Mouse (Mus musculus) large intestine, adult 2 months (tissue): ENCODE measurements around the gene Cpeb3. TPM values are rescaled to one million over a fixed set of nuclear protein-coding genes. Genes with fewer than 3 reads are reported as not detected.

ENCODE experiments used
- DNase-seq: peaks from one replicate; pipeline ENCODE4 v3.0.0-alpha.2; 2012; ENCODE audit warnings: low read depth, low spot score
- WGBS: fragments of 180-500 bp; shearing (Covaris S2); methylation state at CpG from one replicate; pipeline ENCODE4 v1.1.7; 2018; 5-methylcytosine and 5-hydroxymethylcytosine counted together
- polyA plus RNA-seq: library from polyadenylated mRNA; depleted of rRNA; stranded (reverse); fragments of >200 nt; gene quantifications from 2 replicates; pipeline ENCODE4 v1.2.3, GENCODE M21; 2012

The Cpeb3 gene
- polyA plus RNA-seq, 1 experiment, result 1.1 TPM

DNA sequence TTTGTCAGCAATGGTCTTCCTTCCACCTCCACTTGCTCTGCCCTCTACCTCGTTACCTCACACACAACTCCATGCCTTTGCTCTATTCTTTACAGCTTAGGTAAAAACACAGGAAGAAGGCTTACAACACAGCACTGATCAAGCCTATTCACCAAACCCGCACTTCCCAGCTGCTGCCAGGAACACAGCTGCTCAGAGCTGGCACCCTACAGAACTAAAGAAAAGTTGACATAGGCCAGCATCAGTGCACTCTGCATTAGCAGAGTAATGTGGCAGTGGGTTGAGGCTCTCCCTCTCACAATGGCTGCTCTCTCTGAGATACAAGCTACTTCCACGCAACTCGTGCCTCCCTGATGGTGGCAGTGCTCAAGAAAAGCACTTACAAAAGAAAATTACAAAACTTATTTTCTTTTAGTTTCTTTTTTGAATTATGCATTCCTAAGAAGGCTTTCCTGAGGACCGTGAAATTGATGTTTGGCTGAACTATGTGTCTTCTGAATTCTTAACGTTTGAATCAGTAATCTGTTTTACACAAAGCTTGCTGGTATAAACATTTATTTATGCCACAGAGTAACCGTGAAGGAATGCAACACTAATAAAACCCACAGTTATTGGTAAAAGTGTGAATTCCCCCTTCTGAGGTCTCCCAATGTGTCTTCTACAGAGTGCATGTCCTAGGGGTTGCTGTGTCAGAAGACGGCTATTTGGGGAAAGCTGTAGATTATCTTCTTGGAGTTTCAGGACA lies 151.1 kb downstream of the Cpeb3 start:
- 69% methylated on average over 8 of the region's 8 CpGs for WGBS
- no peak for DNase-seq

DNA sequence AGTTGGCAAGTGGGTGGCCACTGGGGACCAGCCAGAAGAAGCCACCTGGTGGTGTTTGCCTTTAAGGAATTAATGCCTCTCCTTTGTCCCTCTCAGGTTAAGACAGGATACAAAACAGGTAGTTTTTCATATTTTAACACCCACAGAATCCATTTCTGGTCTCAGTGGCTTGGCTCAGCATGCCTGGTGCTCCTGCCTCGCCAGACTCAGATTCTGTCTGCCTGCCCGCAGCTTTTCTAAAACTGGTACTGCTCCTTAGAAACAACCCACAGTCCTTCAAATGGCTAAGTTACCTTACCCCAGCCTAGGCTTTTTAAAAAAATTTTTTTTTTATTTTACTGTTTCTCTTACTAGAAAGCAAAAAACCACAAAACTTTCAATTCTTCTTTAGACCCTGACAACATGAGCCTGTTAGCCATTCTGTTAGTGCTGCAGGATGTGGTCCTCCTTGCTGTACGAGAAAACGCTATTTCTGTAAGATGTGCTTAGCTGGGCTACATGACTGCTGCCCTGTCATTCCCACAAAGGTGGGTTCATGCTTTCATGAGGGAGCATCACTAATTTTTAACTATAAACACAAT lies 152.3 kb downstream of the Cpeb3 start:
- DNase-seq, result no peak
- WGBS, result 83% methylated on average over 4 of the region's 4 CpGs

DNA sequence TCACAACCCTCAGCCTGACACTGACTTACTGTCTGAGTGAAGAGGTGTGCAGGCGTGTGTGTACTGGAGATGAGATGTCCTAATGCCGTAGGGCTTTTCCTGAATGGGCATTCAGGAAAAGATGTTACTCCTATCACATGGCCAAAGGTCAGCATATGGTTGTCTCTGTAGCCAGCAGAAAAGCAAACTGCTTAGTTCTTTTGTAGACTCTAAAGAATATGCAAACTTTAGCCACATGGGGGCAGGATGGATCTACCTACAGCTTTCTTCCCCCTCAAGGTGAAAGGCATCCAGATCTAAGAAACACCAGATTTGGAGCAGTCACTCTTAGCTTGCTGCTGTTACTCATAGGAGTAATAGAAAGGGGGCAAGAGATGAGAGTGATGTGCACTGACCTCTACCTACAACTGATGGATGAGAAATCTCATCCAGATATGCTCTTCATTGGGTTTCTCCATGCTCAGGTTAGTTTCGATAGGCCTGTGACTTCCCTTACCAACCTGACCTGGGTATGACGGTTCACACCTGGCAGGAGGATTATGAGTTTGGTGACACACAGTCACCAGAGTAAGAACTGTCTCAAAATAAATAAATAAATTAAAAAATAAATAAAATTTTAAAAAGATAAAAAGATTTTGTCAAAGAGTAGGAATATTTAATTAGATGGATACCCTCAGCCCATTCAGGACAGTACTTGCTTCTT lies 157.6 kb downstream of the Cpeb3 start:
- WGBS, result 66% methylated on average over 4 of the region's 4 CpGs
- peak; percentile 52 for DNase-seq

DNA sequence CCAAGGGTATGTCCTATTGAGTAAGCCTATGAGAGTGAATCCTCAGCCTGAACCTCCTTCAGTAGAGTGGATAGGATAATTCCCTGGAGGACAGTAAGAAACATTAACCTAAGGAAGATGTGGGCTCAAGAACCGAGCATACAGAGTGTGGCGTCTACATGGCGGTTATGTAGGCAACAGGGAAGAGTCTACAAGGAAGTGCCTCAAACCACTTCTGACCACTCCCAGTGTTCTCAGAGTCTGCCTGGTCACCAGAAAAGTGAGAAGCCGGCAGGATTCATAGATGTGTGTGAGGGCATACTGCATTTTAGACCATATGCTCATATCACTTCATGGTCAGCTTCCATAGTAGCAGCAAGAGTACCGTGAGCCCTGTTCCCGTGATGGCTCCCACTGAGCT lies 159.9 kb downstream of the Cpeb3 start:
- DNase-seq, result no peak
- WGBS, result 84% methylated on average over 6 of the region's 6 CpGs

DNA sequence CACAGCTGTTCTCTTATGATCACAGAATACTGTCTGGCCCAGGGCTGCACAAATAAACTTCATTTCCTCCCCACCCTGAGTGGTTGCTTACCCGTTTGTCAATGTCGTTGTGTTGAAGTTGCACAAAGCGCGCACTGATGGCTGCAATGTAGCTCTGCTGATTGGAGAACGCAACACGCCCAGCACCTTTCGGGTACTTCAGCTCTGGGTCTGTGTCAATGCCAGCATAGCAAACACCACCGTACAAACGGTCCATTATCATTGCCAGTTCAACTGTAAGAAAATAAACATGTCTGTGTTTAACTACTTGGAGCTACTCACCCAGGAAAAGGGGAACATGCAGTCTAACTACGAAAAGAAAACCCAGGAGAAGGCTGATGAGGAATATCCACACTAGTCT lies 164.0 kb downstream of the Cpeb3 start:
- WGBS, result 46% methylated on average over 10 of the region's 10 CpGs
- no peak for DNase-seq

DNA sequence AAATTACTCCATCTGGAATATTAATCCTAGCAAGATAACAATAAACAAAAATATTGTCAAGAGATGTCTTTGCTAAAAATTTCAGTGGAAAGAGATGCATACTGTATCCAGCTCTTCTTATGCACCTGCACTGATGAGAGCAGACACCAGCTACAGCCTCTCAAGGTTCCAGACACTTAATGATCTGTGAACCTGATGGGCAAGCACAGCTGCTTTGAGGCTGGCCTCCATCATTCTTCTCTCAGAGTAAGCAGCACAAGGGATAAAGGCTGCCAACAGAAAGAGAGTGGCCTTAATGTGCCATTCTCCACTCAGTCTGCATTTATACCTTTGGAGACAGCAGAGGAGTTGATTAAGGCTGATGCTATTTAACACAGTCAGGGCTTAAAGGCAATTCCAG lies 167.5 kb downstream of the Cpeb3 start:
- DNase-seq, result no peak

DNA sequence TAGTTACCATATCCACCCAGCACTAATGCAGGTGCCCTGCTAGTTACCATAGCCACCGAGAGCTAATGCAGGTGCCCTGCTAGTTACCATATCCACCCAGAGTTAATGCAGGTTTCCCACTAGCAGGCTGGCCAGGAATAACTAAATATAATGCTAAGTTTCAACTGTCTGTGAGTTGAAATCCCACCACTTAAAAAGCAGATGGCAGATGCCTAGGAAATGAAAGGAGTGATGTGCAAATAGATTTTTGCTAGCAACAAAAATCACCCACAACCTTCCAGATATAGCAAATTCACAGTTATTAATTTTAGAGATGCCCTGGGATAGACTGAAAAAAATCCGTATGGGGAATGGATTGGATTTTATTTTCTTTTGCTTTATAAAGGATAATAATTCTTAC lies 176.0 kb downstream of the Cpeb3 start:
- DNase-seq, result no peak
- 64% methylated on average over 2 of the region's 2 CpGs for WGBS

DNA sequence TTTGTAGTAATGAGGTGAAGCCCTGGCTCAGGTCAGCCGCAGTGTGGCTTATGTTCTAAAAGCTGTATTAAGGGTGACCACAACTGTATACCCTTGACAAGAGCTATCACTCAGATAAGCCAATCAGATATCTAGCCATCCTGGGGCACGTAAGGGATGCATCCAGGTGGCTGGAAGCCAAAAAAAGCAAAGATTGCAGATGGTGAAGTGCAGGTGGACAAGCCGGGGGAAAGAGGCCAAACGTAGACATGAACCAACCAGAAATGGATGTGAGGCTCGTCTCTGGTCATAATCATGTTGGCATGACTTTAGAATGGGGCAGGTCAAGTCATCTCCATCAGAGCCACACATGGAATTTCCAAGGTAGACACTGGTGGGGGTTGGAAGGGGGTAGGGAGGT lies 177.0 kb downstream of the Cpeb3 start:
- WGBS, result 78% methylated on average over 5 of the region's 5 CpGs
- no peak for DNase-seq

DNA sequence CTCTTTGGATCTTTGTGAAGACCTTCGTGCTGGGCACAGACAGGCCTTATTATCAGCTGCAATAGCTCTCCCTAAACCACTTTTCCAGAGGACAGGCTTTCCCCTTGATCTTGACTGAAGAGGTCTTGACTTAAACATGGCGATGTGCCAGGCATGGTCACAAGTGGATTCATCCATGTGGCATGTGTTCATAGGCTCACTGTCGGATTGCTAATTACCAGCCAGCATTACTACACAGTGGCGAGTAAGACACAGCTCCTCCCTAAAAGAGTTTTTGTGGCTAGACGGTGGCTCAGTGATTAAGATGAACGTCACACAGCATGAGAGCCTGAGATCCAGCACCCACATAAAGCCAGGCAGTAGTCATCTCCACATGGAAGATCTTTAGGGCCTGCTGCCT lies 178.6 kb downstream of the Cpeb3 start:
- DNase-seq, result no peak
- 94% methylated on average over 6 of the region's 6 CpGs for WGBS

DNA sequence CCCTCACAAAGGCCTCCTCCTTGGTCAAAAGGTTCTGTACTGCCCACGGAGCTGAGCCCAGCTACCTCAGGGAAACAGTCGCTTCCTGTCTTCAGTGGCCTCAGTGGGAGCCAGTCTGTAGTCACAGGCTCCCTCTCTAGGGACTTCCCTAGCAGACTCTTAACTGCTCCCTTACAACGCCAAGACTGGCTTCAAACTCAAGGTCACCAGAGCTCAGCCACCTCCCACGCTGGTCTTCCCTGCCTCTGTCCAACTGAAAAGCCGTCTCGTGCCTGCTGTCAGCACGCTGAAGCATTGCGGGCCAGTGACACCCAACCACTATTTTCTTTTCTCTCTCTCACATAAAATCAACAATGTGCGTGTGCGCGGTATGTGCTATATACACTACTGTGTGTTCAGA lies 182.0 kb downstream of the Cpeb3 start:
- 65% methylated on average over 11 of the region's 11 CpGs for WGBS
- DNase-seq, result no peak

DNA sequence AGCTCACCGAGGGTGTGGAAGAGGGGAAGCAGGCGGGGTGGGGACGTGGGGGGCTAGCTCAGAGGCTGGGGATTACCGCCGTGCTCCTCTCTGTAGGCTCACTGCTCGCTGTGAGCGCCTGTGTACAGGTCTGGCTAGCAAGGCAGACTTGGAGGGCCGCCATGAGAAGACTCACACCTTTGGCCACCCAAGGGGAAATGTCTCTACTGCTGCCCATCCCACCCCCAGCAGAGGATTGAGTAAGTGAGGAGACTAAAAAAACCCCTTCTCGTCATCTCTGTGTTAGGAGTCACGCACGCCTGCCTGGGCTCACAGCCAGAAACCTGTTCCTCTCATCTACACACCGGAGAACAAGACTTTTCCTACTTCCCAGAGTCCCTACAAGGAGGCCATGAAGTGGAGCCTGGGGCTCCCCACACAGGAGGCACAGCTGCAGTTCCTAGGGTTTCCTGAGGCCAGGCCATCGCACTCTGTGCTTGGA lies 182.5 kb downstream of the Cpeb3 start:
- 79% methylated on average over 13 of the region's 13 CpGs for WGBS
- DNase-seq, result no peak

DNA sequence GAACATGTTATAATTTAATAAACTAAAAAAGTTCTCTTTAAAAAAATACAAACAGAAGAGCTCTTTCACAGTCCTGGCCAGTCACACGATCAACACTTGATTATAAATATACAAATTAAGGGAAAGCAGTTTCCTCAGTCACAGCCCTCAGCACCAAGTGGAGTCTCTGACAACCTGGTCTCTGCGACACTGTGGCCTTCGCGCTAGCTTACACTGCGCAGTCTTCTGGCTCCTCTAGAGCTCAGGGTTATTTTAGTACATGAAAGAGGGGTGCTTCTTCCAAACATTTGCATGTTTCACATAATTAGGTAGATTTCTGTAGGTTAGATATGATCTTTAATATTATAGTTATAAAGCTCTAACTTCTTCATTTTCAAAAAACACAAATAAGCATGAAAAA lies 186.3 kb downstream of the Cpeb3 start:
- no peak for DNase-seq
- 91% methylated on average over 5 of the region's 5 CpGs for WGBS

DNA sequence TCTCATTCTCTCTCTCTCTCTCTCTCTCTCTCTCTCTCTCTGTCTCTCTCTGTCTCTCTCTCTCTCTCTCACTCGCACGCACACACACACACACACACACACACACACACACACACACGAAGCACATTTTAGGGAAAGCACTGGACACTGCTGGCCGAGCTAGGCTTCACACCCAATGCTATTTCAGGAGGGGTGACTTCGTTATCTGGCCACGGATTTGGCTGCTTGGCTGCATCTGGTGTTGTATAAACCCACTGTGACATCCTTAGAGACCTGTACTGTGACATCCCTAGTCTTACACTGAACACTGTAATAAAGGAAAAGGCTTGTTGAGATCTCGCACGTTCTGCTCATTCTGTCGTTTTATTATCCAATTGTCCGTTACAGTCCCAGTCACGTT lies 187.4 kb downstream of the Cpeb3 start:
- 76% methylated on average over 11 of the region's 11 CpGs for WGBS
- no peak for DNase-seq

DNA sequence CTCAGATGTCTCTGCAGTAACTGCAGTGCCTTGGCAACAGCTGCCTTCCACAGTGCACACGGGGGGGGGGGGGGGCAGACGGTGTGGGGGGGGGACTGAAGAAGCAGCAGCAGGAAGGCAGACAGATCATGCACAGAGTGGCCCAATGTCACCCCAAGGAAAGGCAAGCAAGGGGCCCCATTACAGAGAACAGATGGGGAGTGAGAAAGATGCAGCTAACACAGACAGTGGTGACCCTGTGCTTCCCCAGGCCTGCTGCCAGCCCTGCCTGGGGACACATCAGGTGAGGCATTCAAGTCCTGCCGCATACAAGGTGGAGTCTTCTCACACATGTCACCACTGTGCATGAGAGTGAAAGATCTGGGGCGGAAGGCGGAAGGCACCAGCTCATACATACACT lies 187.9 kb downstream of the Cpeb3 start:
- WGBS, result 55% methylated on average over 5 of the region's 5 CpGs
- no peak for DNase-seq

DNA sequence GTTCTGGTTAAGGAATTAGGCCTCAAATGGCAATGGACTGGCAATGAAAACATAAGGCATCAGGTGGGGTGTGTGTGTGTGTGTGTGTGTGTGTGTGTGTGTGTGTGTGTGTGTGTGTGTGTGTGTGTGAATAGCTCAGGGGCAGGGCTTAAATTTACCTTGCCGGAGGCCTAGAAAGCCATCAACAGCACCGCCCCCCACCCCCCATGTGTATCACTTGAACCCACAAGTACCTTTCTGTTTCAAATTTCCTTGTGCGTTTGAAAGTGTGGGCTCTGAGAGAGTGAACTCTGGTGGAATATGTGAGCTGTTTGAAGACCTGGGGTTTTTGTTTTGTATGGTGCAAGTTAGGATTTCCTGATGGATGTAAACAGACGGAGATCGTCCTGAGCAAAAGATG lies 189.5 kb downstream of the Cpeb3 start:
- no peak for DNase-seq
- 40% methylated on average over 5 of the region's 5 CpGs for WGBS

DNA sequence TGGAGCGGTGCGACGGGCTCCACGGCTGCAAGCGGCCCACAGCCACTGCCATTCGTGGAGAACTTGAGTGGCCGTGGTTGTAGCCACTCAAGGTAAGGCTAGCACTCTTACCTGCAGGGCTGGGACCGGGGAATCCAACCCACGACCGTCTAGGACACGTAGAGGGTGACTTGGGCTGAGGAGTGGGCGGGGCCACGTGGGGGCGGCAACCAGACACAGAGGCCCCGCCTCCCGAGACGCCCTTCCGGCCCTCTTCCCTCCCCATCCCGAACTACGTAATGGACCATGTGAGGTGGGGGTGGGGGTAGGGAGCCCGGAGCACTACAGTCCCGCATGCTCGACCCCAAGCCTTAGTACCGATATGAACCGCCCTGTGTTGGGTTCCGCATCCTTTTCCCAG lies 190.0 kb downstream of the Cpeb3 start:
- WGBS, result 4% methylated on average over 26 of the region's 26 CpGs
- DNase-seq, result peak; percentile 42

DNA sequence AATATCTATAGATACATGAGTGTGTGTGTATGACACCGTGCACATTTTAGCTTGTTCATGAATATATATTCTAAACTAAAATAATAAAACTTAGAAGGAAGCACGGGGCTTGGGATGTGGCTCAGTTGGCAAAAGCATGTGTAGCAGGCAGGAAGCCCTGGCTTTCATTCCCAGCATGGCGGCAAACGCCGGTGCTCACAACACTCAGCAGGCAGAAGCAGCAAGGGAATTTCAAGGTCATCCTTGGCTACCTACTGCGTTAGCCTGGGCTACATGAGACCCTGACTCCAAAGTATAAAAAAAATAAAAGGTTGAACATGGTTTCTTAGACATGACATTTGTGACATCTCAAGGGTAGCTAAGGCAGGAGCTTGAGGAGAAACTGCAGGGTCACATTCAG lies 191.5 kb downstream of the Cpeb3 start:
- no peak for DNase-seq
- 91% methylated on average over 6 of the region's 6 CpGs for WGBS

DNA sequence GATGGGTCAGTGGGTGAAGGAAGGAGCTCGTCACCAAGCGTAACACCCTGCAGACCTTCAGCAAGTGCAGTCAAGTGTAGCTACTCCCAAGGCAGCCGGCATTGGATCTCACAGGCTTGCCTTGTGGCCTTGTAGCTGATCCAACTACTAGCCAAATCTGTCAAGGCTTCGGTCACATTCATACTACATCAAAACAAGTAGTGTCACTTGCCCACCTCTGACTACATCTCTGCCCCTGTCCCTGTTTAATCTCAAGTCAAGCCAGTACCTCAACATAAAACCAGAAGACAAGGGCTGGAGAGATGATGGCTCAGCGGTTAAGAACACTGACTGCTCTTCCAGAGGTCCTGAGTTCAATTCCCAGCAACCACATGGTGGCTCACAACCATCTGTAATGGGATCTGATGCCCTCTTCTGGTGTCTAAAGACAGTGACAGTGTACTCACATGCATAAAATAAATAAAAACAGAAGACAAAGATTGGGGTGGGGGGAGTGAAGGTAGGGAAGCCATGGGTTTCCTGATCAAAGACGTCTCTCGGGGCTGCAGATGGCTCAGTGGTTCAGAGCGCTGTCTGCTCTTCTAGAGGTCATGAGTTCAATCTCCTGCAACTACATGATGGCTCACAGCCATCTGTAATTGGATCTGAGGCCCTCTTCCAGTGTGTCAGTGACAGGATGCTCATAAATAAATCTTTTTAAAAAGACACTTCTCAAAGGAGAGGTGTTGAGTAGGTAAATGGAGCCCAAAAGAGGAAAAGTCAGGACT lies 194.0 kb downstream of the Cpeb3 start:
- no peak for DNase-seq
- WGBS, result 88% methylated on average over 8 of the region's 8 CpGs

DNA sequence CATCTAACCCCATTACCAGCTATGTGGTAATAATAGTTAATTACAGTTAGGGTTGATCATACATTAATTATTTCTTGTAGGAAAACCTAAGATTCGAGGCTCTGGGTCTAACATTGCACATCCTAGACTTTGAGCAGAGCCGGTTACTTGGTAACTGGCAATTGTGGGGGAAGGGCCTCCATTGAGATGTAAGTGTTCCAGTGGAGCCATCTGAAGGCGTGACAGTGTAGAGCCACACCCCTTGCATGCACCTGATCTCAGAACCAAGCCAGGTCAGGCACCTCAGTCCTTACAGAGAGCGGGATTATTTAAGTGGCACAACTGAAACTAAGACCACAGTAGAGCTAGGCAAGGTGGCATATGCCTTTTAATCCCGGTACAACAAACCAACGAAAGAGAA lies 194.9 kb downstream of the Cpeb3 start:
- WGBS, result 89% methylated on average over 6 of the region's 6 CpGs
- no peak for DNase-seq

DNA sequence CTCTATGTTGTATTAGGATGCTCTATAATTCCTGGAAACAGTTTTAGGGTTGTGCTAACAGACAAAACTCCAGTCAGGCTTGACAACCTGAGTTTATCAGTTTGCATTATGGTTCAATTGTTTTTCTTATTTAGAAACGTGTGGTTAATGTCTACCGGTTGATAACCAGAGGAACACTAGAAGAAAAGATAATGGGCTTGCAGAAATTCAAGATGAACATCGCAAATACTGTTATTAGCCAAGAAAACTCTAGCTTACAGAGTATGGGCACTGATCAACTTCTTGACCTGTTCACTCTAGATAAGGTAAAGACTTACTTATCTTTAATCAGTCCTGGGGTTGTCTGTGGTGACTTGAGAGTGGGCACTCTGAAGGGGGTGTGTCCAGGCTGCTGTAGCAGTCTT lies 198.5 kb downstream of the Cpeb3 start:
- DNase-seq, result no peak
- 87% methylated on average over 3 of the region's 3 CpGs for WGBS
